Mouse (Mus musculus): ENCODE results near the gene Cadm1.

DNA sequence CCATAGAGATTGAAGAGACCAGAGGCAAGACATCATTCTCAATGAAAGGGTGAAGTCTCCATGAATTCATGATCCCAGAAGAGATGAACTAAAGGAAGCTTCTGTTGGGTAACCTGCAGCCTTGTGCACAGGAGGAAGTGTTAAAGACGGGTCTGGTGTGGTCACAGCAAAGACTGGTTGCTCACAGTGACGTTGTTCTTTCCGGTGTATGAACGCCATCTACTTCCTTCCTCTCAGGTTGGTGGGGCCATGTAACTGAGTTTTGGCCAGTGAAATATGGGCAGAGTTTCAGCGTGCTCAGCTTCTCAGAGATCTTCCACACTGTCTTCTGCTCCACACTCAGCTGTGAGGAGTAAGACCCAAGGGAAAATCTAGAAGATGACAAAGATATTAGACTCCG, 363.0 kb downstream of the Cadm1 start:
- TF ChIP-seq CTCF (IDR thresholded peaks at IDR 0.05; ENCODE audit: borderline replicate concordance, control insufficient read depth, extremely low read depth, insufficient read depth, low read length, poor library complexity) (no peak), POLR2A (IDR thresholded peaks at IDR 0.05; ENCODE audit: control insufficient read depth, extremely low read depth, insufficient read depth, low read length, poor library complexity) (no peak)

Measured in thymus, adult 2 months (tissue).